Mouse (Mus musculus): ENCODE results near the gene Poc5.

Poc5 gene

GRCm38 (mm10) chr13:96432376-96432811 is 44.3 kb downstream of the Poc5 start:
- no peak for DNase-seq

GRCm38 (mm10) chr13:96433041-96433440 is 44.9 kb downstream of the Poc5 start:
- DNase-seq, result no peak

- no peak for DNase-seq
Measured at GRCm38 (mm10) chr13:96433648-96434190, 45.6 kb downstream of the Poc5 start.

- DNase-seq, result no peak
Measured at GRCm38 (mm10) chr13:96434899-96435331, 46.8 kb downstream of the Poc5 start.

- DNase-seq, result no peak
Measured at GRCm38 (mm10) chr13:96435793-96436192, 47.7 kb downstream of the Poc5 start.

- no peak for DNase-seq
Measured at GRCm38 (mm10) chr13:96436921-96437320, 48.8 kb downstream of the Poc5 start.

GRCm38 (mm10) chr13:96440436-96440835 is 52.3 kb downstream of the Poc5 start:
- DNase-seq, result no peak

GRCm38 (mm10) chr13:96450205-96450856 is 62.2 kb downstream of the Poc5 start:
- no peak for DNase-seq

GRCm38 (mm10) chr13:96450869-96451268 is 62.8 kb downstream of the Poc5 start:
- DNase-seq, result no peak

GRCm38 (mm10) chr13:96451386-96452140 is 63.5 kb downstream of the Poc5 start:
- no peak for DNase-seq

GRCm38 (mm10) chr13:96452621-96453020 is 64.5 kb downstream of the Poc5 start:
- DNase-seq, result no peak

GRCm38 (mm10) chr13:96454288-96454687 is 66.2 kb downstream of the Poc5 start:
- no peak for DNase-seq

GRCm38 (mm10) chr13:96457566-96457965 is 69.5 kb downstream of the Poc5 start:
- DNase-seq, result no peak

GRCm38 (mm10) chr13:96458018-96458417 is 69.9 kb downstream of the Poc5 start:
- no peak for DNase-seq

GRCm38 (mm10) chr13:96458606-96459005 is 70.5 kb downstream of the Poc5 start:
- DNase-seq, result no peak

- no peak for DNase-seq
Measured at GRCm38 (mm10) chr13:96462644-96463043, 74.5 kb downstream of the Poc5 start.

GRCm38 (mm10) chr13:96465315-96465714 is 77.2 kb downstream of the Poc5 start:
- DNase-seq, result no peak

Data from cerebellum, adult 11-12 months (tissue).